Mouse (Mus musculus): Measurements from ENCODE around the gene Ajm1. TPM values are rescaled to one million over a fixed set of nuclear protein-coding genes. Genes with fewer than 3 reads are reported as not detected.

Ajm1 gene
- polyA plus RNA-seq, 1 experiment from 2014 or later = 2.2 TPM

DNA sequence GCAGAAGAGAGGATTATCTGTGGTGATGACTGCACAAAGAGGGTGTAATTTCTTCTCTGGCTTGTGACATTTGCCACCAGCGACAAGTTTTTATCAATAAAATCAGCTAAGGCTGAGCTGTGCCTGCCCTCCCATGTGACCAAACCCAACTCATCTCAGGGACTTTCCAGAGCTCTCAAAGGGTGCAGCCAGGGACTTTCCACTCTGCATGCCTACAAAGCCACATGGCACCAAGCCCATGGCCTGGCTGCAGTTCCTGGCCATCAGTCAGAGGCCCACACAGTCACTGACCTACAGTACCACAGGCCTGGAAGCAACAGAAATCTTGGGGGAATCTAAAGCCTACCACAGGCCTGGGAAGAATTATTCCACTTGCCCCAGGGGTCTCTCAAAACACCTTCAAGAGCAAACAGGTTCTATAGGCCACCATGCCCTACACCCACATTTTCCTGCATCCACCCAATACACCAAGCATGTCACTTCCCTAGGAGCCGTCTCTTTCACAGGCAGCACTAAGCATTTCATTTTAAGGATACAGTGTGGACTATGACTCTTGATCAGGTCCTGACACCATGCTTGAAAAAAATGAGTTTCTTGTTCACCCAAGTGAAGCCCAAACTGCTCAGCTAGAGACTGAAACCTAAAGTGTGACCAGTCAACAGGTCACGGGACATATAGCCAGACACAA, 47.2 kb downstream of the Ajm1 start:
- Histone ChIP-seq H3K9ac (ENCODE audit: low read length) (no peak overlapping the region), H3K9me3 (replicated peaks; ENCODE audit: control insufficient read depth, low read length) (no peaks in the 10 kb centered on the region), H3K27ac (ENCODE audit: low read depth, low read length) (no peak overlapping the region), H3K4me1 (ENCODE audit: control insufficient read depth, insufficient read depth, low read length) (no peaks in the 10 kb centered on the region), H3K27me3 (replicated peaks; ENCODE audit: control insufficient read depth, insufficient read depth, low read length) (no peaks in the 10 kb centered on the region), H3K36me3 (ENCODE audit: control insufficient read depth, insufficient read depth, low read length) (peaks cover 61% of the 10 kb centered on the region), H3K4me2 (ENCODE audit: low read length) (no peak overlapping the region), H3K4me3 (ENCODE audit: low read depth, low read length) (no peak overlapping the region)
- WGBS = 93% methylated on average over 3 of the region's 3 CpGs
- DNase-seq (ENCODE audit: low spot score) = no peak
- no peak for ATAC-seq

DNA sequence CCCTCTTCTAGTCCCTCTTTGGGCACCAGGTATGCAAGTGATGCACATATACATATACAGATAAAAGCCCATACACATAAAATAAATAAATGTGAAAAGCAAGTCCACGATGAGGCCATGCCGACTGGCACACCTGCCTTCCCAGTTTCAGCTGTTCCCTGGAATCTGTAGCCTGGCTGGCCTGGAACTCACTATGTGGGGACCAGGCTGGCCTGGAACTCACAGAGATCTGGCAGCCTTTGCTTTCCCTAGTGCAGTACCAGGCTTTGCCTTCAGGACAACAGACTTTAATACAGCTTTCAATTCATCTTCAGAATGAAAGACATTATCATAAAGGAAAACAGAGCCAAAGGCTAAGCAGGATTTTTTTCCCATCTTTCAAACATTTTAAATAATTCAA, 47.9 kb downstream of the Ajm1 start:
- Histone ChIP-seq H3K4me2 (ENCODE audit: low read length) (no peak overlapping the region), H3K27me3 (replicated peaks; ENCODE audit: control insufficient read depth, insufficient read depth, low read length) (no peaks in the 10 kb centered on the region), H3K4me1 (ENCODE audit: control insufficient read depth, insufficient read depth, low read length) (no peaks in the 10 kb centered on the region), H3K4me3 (ENCODE audit: low read depth, low read length) (no peak overlapping the region), H3K9me3 (replicated peaks; ENCODE audit: control insufficient read depth, low read length) (no peaks in the 10 kb centered on the region), H3K27ac (ENCODE audit: low read depth, low read length) (no peak overlapping the region), H3K36me3 (ENCODE audit: control insufficient read depth, insufficient read depth, low read length) (peaks cover 65% of the 10 kb centered on the region), H3K9ac (ENCODE audit: low read length) (no peak overlapping the region)
- WGBS = 96% methylated on average over 2 of the region's 2 CpGs
- ATAC-seq = no peak
- no peak for DNase-seq (ENCODE audit: low spot score)

DNA sequence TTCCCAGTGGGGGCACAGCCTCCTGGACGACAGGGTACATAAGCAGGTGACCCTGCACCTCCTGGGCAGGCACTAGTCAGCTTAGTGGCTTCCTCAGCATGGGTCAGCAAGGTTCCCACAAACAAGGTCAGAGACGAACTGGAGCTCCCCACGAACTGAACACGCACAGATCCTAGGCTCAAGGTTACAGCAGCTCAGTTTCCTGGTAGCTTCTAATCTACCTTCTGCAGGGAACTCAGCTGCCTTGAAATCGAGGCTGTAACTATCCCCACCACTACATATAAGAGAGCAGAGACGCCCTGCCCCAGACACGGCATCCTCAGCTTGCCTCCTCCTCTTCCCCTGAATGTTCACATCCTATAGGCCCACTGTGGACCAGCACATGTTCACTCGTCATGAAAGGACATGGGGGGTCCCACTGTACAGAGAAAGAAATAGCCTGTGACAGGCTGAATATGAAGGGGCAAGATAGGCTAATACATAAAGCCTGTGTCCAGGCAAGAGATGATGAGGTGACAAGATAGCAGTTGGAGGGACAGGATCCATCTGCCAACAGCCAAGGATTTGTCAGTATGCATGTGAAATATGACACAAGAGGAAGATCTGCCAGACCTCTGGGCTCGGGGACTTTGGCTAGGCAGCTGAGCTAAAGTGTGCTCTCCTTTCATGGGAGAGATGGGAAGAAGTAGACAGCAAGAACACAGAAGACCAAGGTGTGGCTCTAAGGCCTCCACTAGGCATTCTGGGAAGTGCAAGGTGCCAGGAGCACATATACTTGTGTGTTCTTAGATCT, 54.9 kb downstream of the Ajm1 start:
- Histone ChIP-seq H3K9me3 (replicated peaks; ENCODE audit: control insufficient read depth, low read length) (no peaks in the 10 kb centered on the region), H3K27ac (ENCODE audit: low read depth, low read length) (no peak overlapping the region), H3K4me3 (ENCODE audit: low read depth, low read length) (no peak overlapping the region), H3K36me3 (ENCODE audit: control insufficient read depth, insufficient read depth, low read length) (peaks cover 82% of the 10 kb centered on the region), H3K9ac (ENCODE audit: low read length) (no peak overlapping the region), H3K27me3 (replicated peaks; ENCODE audit: control insufficient read depth, insufficient read depth, low read length) (no peaks in the 10 kb centered on the region), H3K4me1 (ENCODE audit: control insufficient read depth, insufficient read depth, low read length) (no peaks in the 10 kb centered on the region), H3K4me2 (ENCODE audit: low read length) (no peak overlapping the region)
- no peak for DNase-seq (ENCODE audit: low spot score)
- WGBS = 91% methylated on average over 9 of the region's 9 CpGs
- no peak for ATAC-seq

Other genes starting within 250 kb of the Ajm1 start
- gene Man1b1, start 249.4 kb downstream of the Ajm1 start, polyA plus RNA-seq (2014; fragmentation: Nextera tagmentation; extraction: Ambion mirVana) = 69.5 and 87.7 TPM in 2 replicates
- 21.3 and 21.4 TPM in 2 replicates for gene Dpp7, start 225.4 kb downstream of the Ajm1 start, polyA plus RNA-seq (2014; fragmentation: Nextera tagmentation; extraction: Ambion mirVana)
- 5.8 and 7.8 TPM in 2 replicates for gene Uap1l1, start 216.1 kb downstream of the Ajm1 start, polyA plus RNA-seq (2014; fragmentation: Nextera tagmentation; extraction: Ambion mirVana)
- gene Sapcd2, start 209.4 kb downstream of the Ajm1 start, polyA plus RNA-seq (2014; fragmentation: Nextera tagmentation; extraction: Ambion mirVana) = 27.8 and 28.9 TPM in 2 replicates
- 1.9 and 2.5 TPM in 2 replicates for gene Entpd2, start 185.9 kb downstream of the Ajm1 start, polyA plus RNA-seq (2014; fragmentation: Nextera tagmentation; extraction: Ambion mirVana)
- 263 and 331 TPM in 2 replicates for gene Npdc1, start 182.4 kb downstream of the Ajm1 start, polyA plus RNA-seq (2014; fragmentation: Nextera tagmentation; extraction: Ambion mirVana)
- 0.21 TPM in 1 of 2 replicates, not detected in the other for gene Fut7, start 158.5 kb downstream of the Ajm1 start, polyA plus RNA-seq (2014; fragmentation: Nextera tagmentation; extraction: Ambion mirVana)
- 6.7 and 11.9 TPM in 2 replicates for gene Abca2, start 153.1 kb downstream of the Ajm1 start, polyA plus RNA-seq (2014; fragmentation: Nextera tagmentation; extraction: Ambion mirVana)
- gene Clic3, start 124.9 kb downstream of the Ajm1 start, polyA plus RNA-seq (2014; fragmentation: Nextera tagmentation; extraction: Ambion mirVana) = 1.1 and 2.2 TPM in 2 replicates
- gene Paxx, start 120.7 kb downstream of the Ajm1 start, polyA plus RNA-seq (2014; fragmentation: Nextera tagmentation; extraction: Ambion mirVana) = 93.2 and 101 TPM in 2 replicates
- 170 and 301 TPM in 2 replicates for gene Ptgds, start 111.7 kb downstream of the Ajm1 start, polyA plus RNA-seq (2014; fragmentation: Nextera tagmentation; extraction: Ambion mirVana)
- gene Lcn12, start 87.8 kb downstream of the Ajm1 start, polyA plus RNA-seq (2014; fragmentation: Nextera tagmentation; extraction: Ambion mirVana) = not detected in 2 replicates
- gene Fbxw5, start 81.0 kb downstream of the Ajm1 start, polyA plus RNA-seq (2014; fragmentation: Nextera tagmentation; extraction: Ambion mirVana) = 77.9 and 102 TPM in 2 replicates
- 4.0 and 4.1 TPM in 2 replicates for gene C8g, start 80.0 kb downstream of the Ajm1 start, polyA plus RNA-seq (2014; fragmentation: Nextera tagmentation; extraction: Ambion mirVana)
- 26.7 and 29.4 TPM in 2 replicates for gene Traf2, start 34.8 kb downstream of the Ajm1 start, polyA plus RNA-seq (2014; fragmentation: Nextera tagmentation; extraction: Ambion mirVana)
- gene Edf1, start 23.9 kb downstream of the Ajm1 start, polyA plus RNA-seq (2014; fragmentation: Nextera tagmentation; extraction: Ambion mirVana) = 369 and 370 TPM in 2 replicates
- gene Mamdc4, start 6.9 kb downstream of the Ajm1 start, polyA plus RNA-seq (2014; fragmentation: Nextera tagmentation; extraction: Ambion mirVana) = 0.84 and 2.2 TPM in 2 replicates
- 168 and 216 TPM in 2 replicates for gene Phpt1, start 6.5 kb downstream of the Ajm1 start, polyA plus RNA-seq (2014; fragmentation: Nextera tagmentation; extraction: Ambion mirVana)
- 47.9 and 55.0 TPM in 2 replicates for gene Rabl6, start 26.8 kb upstream of the Ajm1 start, polyA plus RNA-seq (2014; fragmentation: Nextera tagmentation; extraction: Ambion mirVana)
- 0.18 and 0.30 TPM in 2 replicates for gene Ccdc183, start 35.9 kb upstream of the Ajm1 start, polyA plus RNA-seq (2014; fragmentation: Nextera tagmentation; extraction: Ambion mirVana)
- gene Tmem141, start 40.2 kb upstream of the Ajm1 start, polyA plus RNA-seq (2014; fragmentation: Nextera tagmentation; extraction: Ambion mirVana) = 27.9 and 32.8 TPM in 2 replicates
- 2.0 and 3.7 TPM in 2 replicates for gene Fcna, start 46.3 kb upstream of the Ajm1 start, polyA plus RNA-seq (2014; fragmentation: Nextera tagmentation; extraction: Ambion mirVana)
- not detected in 2 replicates for gene Lcn8, start 71.4 kb upstream of the Ajm1 start, polyA plus RNA-seq (2014; fragmentation: Nextera tagmentation; extraction: Ambion mirVana)
- not detected in 2 replicates for gene Lcn5, start 76.2 kb upstream of the Ajm1 start, polyA plus RNA-seq (2014; fragmentation: Nextera tagmentation; extraction: Ambion mirVana)
- gene Lcn6, start 95.0 kb upstream of the Ajm1 start, polyA plus RNA-seq (2014; fragmentation: Nextera tagmentation; extraction: Ambion mirVana) = not detected in 2 replicates
- not detected in 2 replicates for gene Lcn10, start 101.0 kb upstream of the Ajm1 start, polyA plus RNA-seq (2014; fragmentation: Nextera tagmentation; extraction: Ambion mirVana)
- gene Obp2a, start 118.3 kb upstream of the Ajm1 start, polyA plus RNA-seq (2014; fragmentation: Nextera tagmentation; extraction: Ambion mirVana) = not detected in 2 replicates
- 86.4 and 108 TPM in 2 replicates for gene Bmyc, start 125.0 kb upstream of the Ajm1 start, polyA plus RNA-seq (2014; fragmentation: Nextera tagmentation; extraction: Ambion mirVana)
- gene Obp2b, start 155.3 kb upstream of the Ajm1 start, polyA plus RNA-seq (2014; fragmentation: Nextera tagmentation; extraction: Ambion mirVana) = not detected in 2 replicates
- gene Lcn3, start 183.8 kb upstream of the Ajm1 start, polyA plus RNA-seq (2014; fragmentation: Nextera tagmentation; extraction: Ambion mirVana) = not detected in 2 replicates
- not detected in 2 replicates for gene Lcn11, start 195.3 kb upstream of the Ajm1 start, polyA plus RNA-seq (2014; fragmentation: Nextera tagmentation; extraction: Ambion mirVana)
- gene Gm13539, start 200.5 kb upstream of the Ajm1 start, polyA plus RNA-seq (2014; fragmentation: Nextera tagmentation; extraction: Ambion mirVana) = not detected in 2 replicates
- gene Glt6d1, start 234.1 kb upstream of the Ajm1 start, polyA plus RNA-seq (2014; fragmentation: Nextera tagmentation; extraction: Ambion mirVana) = not detected in 2 replicates
- not detected in 2 replicates for gene Lcn9, start 241.4 kb upstream of the Ajm1 start, polyA plus RNA-seq (2014; fragmentation: Nextera tagmentation; extraction: Ambion mirVana)